Mouse (Mus musculus) frontal cortex, adult 2 months (tissue): ENCODE measurements at regions not wholly inside any gene's neighbourhood (a gene's known extent, or its start where the extent isn't known, plus 50 kb on each side); places are given as distances from the start of the nearest gene placed in this dataset.

Source experiments
- DNase-seq, 2 experiments: peaks; one replicate each; pipeline ENCODE4 v3.0.0; 2022; ENCODE audit warnings: low spot score in 1 of 2; ENCODE audit errors: extremely low spot score in 1 of 2

DNA sequence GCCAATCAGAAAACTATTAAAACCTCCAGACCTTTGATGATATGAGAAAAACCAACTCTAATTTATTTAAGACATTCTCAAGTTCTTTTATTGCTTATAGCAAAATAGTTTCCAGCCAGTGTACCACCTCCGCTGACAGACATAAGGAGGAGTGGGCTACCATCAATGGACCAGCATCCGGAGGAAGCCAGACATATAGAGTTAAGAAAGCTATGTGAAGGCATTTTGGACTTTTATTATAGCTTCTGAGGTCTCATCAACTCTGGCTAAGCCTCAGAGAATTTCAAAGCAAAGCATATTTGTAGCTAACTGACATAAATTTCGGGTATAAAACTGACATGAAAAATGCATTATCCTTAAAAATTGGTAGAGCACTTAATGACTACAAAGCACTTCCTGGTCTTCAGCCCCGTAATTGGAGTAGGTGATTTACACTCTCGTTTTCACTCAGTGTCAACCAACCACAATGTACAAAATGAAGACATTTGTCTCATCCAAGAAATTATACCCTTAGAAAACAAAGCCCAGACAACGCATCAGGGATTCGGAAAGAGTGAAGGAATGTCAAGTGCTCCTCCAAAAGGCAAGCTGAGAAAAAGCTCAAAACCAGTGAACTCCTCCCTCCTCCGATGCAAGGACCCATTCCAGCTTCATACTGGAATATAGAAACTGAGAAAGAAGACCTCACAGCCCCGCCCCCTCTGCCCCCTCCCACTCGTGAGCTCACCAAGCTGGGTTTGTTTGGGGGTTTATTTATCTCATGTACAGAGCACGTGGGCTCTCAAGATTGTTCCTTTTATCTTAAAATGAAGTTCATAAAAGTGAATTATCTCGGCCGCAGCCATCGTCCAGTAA is 208.5 kb downstream of the Mreg start:
- no peak for DNase-seq

DNA sequence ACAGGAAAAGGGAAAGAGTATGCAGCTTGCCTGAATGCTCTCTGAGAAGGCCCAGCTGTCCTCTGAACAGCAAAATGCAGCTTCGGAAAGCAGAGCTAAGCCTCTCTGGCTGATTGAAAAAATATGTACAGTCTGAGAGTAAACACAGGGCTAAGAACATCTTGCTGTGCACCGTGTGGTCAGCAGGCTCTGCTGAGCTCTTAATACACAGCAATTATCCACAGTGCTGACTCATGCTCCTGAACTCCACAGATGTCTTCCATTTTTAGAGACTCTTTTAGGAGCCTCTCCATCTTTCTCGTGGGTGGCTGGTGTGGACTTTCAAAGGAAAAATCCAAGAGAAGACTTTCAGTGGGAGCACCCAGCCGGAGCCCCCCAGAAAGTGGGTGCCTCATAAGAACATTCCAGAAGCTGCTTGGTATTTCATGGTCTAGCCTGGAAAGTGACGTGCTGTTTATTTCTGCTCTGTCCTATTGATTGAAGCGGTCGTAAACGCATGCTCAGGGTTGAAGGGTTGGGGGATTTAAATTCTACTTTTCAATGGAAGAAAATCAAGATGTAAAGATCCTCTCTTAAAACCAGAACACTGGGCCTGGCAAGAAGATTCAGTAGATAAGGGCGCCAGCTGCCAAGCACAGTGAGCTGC is 209.5 kb downstream of the Mreg start:
- DNase-seq, result peak; percentile 12 to 44

- DNase-seq, result no peak
Measured at GRCm38 (mm10) chr1:72000741-72001140, 211.4 kb downstream of the Mreg start.

- DNase-seq, result no peak
Measured at GRCm38 (mm10) chr1:71996828-71997227, 215.3 kb downstream of the Mreg start.

DNA sequence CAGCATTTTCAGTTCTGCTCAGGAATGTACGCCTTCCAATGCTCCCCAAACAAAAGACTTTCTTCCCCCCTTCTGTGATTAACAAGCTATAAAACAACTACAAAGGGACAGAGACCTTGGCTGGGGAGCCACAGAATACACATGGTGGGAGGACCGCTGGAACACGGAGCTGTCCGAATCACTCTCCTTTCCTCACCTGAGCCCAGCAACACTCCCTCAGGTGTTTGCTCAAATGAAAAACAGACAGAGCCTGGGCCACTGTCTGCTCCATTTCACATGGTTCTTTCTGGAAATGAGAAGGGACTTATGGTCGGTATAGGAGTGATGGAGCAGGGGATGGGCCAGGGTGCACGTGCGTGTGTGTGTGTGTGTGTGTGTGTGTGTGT is 215.9 kb downstream of the Mreg start:
- no peak for DNase-seq

GRCm38 (mm10) chr1:71995573-71996233 is 216.4 kb downstream of the Mreg start:
- no peak for DNase-seq

- no peak for DNase-seq
Measured at GRCm38 (mm10) chr1:71990936-71991335, 221.2 kb downstream of the Mreg start.

GRCm38 (mm10) chr1:71988086-71988485 is 224.0 kb downstream of the Mreg start:
- DNase-seq, result no peak

DNA sequence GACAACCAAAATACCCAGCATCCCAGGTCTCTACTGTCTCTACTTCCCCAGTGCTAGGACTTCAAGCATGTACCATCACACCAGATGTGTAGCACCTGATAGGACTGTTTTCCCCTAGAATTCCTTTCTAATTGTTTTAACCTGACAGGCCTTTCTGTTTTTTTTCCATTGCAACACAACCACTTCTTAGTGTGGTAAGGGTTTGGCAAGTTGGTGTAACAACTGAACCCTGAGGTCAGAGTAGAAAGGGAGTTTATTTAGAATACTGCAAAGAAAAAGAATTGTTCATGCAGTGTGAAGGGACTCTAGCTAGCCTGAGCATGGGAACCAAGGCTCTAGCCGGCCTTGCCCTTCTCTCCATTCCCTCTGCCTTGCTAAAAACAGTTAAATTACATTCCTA is 226.1 kb downstream of the Mreg start:
- DNase-seq, result no peak

GRCm38 (mm10) chr1:71983786-71984185 is 228.3 kb downstream of the Mreg start:
- DNase-seq, result no peak

DNA sequence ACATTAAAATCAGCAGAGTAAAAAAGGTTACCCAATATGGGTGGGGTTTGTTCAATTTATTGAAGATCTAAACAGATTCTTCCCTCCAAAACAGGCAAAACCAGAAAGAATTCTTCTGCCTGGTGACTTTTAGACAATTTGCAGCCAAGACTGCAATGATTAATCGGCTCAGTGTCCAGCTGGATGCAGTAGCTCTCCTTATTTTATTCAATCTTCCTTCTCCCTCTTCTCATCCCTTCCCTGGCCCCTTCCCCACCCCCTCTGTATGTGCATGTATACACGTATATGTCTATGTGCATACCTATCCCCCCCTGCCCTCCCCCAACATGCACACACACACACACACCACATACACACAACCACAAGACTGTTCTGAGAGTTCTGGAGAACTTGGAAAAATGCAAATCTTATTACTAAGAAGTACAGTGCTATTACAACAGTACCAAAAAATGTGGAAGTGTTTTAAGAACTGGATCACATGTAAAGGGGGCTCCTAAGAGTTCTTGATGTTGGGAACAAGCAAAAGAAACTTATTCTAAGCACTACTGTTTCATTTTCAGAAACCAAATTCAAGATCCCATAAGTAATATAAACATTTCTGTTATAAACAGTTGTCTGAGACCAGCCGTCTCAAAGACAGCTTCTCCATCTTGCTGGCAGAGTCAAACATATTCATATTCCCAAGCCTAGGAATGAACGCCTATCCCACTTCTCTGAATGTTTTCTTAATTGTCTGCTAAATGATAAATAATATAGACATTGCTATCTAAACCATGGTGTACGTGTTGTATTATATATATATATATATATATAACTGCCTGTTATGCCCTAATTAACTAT is 229.5 kb downstream of the Mreg start:
- DNase-seq, result no peak

- DNase-seq, result no peak
Measured at GRCm38 (mm10) chr1:71980624-71981023, 231.5 kb downstream of the Mreg start.

DNA sequence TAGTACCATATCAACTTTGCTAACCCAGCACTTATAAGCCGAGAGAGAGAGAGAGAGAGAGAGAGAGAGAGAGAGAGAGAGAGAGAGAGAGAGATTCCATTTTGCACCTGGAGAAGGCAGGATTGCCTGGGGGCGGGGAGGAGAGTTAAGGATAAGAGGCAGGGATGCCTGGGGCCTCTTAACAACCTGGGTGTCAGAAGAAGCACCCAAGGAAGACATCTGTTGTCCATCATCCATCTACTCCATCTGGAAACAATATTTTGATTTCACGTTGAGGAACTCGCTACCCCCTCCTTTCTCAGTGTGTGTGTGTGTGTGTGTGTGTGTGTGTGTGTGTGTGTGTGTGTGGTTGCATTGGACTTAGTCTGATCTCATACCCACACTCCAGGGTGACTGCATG is 232.8 kb downstream of the Mreg start:
- DNase-seq, result no peak

- no peak for DNase-seq
Measured at GRCm38 (mm10) chr1:71977361-71977760, 234.7 kb downstream of the Mreg start.

DNA sequence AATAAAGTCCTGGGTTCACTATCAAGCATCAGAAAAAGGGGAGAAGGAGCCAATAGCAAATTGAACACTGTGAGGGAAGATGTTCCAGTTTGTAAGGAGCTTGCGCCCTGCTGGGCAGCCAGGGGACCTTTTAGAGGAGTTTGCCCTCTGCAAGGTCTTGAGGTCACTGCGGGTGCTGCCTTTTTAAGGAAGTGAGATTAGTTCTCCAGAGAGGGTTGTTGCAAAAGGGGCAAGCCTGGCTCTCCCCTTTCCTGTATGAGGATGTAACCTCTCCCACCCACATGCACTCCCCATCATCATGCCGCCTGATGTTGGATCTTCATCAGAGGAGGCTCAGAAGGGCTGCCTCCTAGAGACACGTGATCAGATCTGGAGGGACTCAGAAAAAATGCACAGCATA is 237.4 kb downstream of the Mreg start:
- no peak for DNase-seq

DNA sequence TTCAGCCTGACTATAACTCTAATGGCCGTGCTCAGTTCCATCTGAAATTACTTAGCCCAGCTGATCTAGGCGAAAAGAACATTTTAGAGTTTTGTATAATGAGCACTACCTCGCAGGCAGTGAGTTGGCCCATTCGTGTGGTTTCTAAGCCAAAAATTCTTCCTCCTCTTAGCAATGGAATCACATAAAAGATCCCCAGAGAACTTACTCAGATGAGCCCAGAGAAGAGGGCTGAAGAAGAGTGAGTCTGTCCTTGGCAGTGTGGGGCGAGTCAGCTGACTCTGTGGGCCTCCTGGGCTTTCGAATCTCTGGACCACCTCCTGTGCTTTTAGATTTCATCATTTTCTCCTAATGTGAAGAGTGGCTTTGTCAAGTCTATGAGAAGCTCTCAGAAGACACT is 240.2 kb downstream of the Mreg start:
- DNase-seq, result peak in 1 of 2 experiments; percentile 20

DNA sequence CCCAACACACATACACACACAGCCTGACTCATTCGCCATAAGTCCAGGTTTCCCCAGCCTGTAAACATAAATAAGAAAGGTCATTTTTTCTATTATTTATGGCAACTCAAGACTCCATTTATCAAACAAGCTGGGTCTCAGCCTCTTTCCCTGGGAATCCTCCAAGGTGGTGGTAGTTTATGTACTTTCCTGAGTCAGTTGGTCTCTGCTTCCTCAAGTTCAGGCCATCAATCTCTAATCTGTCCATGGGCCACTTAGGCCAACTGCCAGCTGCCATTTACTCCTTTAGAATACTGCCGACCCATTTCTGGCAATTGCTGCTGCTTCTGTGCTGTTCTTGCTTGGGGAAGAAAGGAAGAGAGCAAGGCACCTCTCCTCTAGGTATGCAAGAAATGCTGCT is 241.3 kb downstream of the Mreg start:
- no peak for DNase-seq

- DNase-seq, result no peak
Measured at GRCm38 (mm10) chr1:71967574-71968104, 244.5 kb downstream of the Mreg start.

GRCm38 (mm10) chr1:71964450-71965126 is 247.5 kb downstream of the Mreg start:
- DNase-seq, result no peak

DNA sequence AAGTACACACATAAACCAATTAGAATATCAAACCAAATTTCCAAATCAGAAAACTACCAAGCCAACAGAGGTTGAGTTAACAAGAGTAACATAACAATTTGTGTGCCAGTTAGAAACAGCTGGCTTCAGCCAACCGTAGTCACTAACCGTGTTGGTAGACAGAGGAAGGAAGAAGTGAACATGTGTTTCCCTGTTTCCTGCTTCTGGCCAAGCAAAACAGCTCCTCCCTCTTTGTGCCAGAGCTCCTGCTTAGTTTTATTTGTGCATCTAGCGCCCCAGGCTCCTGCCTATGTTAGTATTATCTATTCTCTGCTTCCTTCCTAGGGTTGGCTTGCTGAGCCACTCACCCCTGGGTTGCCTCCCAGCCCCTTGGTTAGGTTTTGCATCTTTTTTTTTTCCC is 255.2 kb downstream of the Mreg start:
- DNase-seq, result no peak
